Mouse (Mus musculus) granulocyte monocyte progenitor cell, adult 5-6 weeks (primary cell): ENCODE results near the gene Gm47841. TPM values are rescaled to one million over a fixed set of nuclear protein-coding genes. Genes with fewer than 3 reads are reported as not detected.

ENCODE experiments used
- ATAC-seq: replicated peaks from 2 replicates; pipeline ENCODE4 v1.8.0; 2016; ENCODE audit warnings: mild to moderate bottlenecking, moderate TSS enrichment, inconsistent platforms; ENCODE audit not compliant: poor library complexity, severe bottlenecking
- total RNA-seq, 2 experiments: library from RNA; stranded (forward) in 1 of 2; stranded (reverse) in 1 of 2; fragments of 200-712, 200-1000 nt in 1 of 2; fragments of >200 nt in 1 of 2; fragmentation: Nextera tagmentation in 1 of 2; gene quantifications; 2 replicates each; pipeline ENCODE4 v1.2.3; 2014 to 2017

The Gm47841 gene
- total RNA-seq, 2 experiments from 2014 or later: not detected

DNA sequence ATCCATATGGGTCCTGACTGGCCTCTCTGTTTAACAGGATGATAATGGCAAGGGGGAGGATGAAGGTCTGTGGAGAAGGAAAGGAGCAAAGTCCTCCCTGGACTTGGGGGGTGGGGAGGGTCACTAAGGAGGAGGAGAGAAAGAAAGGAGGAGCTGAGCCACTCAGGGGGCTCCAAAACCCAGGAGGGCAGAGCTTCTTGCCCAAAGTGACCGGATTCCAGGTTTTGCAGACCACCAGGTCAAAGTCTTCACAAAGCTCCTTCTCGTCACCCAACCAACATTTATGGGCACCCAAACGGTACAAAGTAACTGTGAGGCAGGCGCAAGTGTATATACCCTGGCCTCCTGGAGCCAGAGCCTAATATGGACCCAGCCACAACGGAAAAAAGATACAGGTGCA, 28.5 kb upstream of the Gm47841 start:
- ATAC-seq: no peak

- ATAC-seq: no peak
These were observed 28.0 kb upstream of the Gm47841 start for GRCm38 (mm10) chr15:101075150-101075549.

DNA sequence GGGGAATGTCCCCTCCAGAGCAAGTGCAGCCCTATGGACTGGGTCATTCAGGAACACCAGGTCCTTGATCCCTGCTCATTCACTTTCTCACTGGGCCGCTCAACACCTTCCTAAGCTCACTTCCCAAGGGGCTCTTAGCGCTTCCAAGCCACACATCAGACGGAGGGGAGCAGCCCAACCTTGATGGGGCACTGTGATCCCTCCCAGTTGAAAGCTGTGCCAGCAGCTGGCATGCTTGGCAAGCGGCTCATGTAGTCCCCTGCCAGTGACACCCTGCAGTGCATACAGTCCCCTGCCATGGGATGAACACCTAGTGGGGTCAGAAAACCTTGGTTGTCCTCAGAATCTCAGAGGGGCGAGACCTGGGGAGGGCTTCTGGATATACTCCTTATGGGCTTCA, 26.9 kb upstream of the Gm47841 start:
- ATAC-seq: no peak

GRCm38 (mm10) chr15:101072736-101073135, 25.5 kb upstream of the Gm47841 start:
- no peak for ATAC-seq

DNA sequence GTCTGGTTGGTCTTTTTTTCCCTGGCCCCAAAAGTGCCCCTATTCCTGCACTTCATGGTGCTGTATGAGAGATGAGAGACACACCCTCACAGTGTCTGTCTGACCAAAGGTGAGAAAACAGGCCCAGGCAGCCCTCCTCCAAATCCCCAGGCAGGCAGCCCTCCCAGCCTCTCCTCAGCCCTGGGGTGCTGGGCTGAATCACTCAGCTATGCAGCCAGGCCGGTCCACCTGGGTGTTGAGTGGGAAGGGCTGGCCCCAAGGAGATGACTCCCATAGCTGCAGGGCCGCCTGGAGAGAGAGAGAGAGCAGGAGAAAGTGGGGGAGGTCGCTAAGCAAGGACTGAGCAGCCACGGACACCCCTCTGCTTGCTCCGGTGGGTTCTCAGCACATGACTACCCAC, 23.6 kb upstream of the Gm47841 start:
- no peak for ATAC-seq

DNA sequence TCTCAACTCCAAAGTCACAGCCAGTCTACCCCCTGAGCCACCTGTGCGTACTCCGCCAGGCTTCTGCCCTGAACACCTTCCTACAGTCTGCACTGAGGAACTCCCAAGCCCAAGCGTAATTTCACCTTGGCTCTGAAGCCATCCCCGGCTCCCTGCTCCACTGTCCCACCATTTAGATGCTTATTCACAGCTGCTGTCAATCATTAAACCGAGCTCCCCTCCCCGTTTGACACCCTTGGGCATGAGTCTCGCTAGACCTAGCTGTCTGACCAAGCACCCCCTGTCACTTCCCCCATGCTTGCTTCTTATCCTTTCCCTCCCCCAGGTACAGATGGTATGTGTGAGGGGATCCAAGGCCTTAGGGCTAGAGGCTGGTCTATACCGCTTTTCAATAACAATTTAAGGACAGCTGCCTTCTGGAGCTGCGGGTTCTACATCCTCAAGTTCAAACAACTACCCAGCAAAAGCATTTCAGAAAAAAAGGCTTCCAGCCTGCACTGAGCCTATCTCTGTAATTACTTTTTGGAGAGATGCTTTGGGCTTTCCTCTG, 22.5 kb upstream of the Gm47841 start:
- no peak for ATAC-seq

DNA sequence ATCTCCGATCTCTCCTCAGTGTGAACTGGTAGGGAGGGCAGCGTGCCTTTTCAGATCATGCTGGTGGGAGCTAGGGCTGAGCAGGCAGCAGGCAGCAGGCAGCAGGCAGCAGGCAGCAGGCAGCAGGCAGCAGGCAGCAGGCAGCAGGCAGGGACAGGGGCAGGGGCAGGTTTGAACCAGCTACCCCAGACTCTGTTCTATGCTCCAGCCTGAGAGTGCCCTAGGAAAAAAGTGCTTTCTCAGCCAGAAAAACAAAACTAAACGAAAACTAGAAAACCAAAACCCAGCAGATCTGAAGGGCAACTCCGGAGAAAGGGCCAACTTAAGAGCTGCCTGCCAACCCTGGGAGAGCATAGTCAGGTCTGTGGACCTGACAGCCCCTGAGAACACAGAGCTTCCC, 21.5 kb upstream of the Gm47841 start:
- no peak for ATAC-seq

GRCm38 (mm10) chr15:101068029-101068428, 20.8 kb upstream of the Gm47841 start:
- no peak for ATAC-seq

- ATAC-seq: no peak
These were observed 19.9 kb upstream of the Gm47841 start for GRCm38 (mm10) chr15:101066920-101067696.

GRCm38 (mm10) chr15:101066364-101066847, 19.2 kb upstream of the Gm47841 start:
- no peak for ATAC-seq

DNA sequence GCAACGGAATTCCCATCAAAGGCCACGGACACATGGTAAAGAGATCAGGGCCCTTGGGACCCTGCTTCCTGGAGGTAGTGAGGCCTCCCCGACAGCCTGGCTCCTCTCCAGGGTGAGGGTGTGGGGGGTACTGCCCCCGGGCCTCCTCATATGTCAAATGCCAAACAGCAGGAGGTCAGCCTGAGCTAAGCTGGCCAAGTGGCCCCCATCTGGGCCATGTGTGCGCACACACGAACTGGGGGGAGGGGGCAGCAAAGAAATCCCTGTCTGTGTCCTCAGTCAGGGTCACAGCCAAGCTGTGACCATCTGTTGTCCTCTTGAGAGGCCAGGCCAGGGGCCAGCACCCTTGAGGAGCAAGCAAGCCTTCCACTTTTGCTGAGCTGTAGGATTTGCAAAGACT, 17.9 kb upstream of the Gm47841 start:
- no peak for ATAC-seq

- no peak for ATAC-seq
These were observed 13.2 kb upstream of the Gm47841 start for GRCm38 (mm10) chr15:101060280-101060852.

GRCm38 (mm10) chr15:101059570-101060279, 12.5 kb upstream of the Gm47841 start:
- ATAC-seq: no peak

DNA sequence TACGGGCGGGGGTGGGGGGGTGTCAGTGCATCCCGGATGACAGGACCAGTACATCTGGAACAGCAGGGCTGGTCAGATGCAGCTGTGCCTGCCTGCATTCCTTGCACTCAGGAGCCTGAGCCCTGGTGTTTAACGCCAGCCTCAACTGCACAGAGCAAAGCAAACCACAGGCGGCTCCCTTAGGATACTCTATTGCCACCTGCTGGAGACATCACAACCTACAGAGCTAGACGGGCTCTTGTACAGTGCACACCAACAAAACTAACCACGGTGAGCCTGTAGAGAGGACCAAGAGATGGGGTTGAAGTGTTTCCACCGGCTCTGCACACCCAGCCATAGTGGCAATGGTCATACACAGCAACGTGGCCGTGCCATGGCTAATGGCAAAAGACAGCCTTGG, 9.0 kb upstream of the Gm47841 start:
- ATAC-seq: peak; percentile 83

- ATAC-seq: no peak
These were observed 7.3 kb upstream of the Gm47841 start for GRCm38 (mm10) chr15:101054541-101054940.

DNA sequence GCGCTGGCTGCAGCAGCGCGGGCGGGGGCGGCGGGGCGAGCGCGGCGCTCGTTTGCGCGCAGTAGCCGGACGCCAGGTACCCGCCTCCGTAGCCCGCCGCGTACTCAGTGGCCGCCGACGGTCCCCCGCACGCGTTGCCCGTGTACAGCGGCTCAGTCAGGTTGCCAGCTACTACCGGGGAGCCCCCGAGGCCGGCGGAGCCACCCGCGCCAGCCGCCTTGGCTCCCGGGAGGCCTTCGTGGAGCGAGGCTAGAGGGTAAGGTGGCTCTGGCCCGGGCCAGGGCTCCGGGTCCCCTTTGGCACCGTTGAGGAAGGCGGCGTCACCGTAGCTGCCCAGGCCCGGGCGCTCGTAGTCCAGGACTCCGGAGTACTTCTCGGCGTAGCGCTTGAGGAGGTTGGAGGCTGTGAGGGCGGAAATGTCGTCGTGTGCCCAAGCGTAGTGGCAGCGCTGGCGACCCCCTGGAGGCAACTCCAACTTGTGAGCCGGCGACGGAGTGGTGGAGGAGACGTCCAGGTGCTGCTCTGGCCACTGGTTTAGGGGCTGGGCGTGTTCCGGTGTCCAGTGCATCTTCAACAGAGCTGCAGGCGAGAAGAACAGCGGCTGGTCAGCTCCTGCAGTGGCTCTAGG, 6.7 kb upstream of the Gm47841 start:
- 0 out of 2 replicates have a peak, but pooled peaks have one; percentile 9 for ATAC-seq

- ATAC-seq: no peak
These were observed 5.6 kb upstream of the Gm47841 start for GRCm38 (mm10) chr15:101052560-101053501.

DNA sequence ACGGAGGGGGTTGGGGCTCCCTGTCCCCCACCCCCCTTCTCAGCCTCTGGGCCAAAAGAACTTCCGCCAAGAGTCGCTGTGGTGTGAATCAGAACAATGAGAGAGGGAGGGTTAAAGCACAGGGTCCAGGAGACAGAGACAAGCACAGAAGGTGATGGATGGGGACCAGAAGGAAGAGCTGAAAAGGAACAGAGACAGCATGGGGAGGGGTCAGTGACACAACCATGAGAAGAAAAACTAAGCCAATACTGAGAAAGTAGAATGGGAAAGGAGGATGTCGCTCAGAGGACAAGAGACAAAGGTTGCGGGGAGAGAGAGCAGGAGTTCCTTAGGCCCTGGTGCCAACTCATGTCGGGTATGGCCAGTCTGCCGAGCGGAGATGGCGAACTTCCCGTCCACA, 4.7 kb upstream of the Gm47841 start:
- ATAC-seq: no peak

GRCm38 (mm10) chr15:101048338-101048896, 1.2 kb upstream of the Gm47841 start:
- no peak for ATAC-seq
